Mouse (Mus musculus) erythroblast, adult 5-6 weeks (primary cell): Measurements from ENCODE around the gene Plxnc1. TPM values are rescaled to one million over a fixed set of nuclear protein-coding genes. Genes with fewer than 3 reads are reported as not detected.

ENCODE experiments used
- ATAC-seq: replicated peaks from 2 replicates; pipeline ENCODE4 v1.8.0; 2016; ENCODE audit warnings: moderate number of reproducible peaks, mild to moderate bottlenecking, moderate TSS enrichment, inconsistent platforms; ENCODE audit not compliant: poor library complexity, low FRiP score, severe bottlenecking
- total RNA-seq, 2 experiments: library from RNA; stranded (forward) in 1 of 2; stranded (reverse) in 1 of 2; fragments of 150-400 nt in 1 of 2; fragments of 200-764, 138-1000 nt in 1 of 2; gene quantifications; 2 replicates each; pipeline versions ENCODE4 v1.2.3 to v1.2.4; 2015 to 2017; ENCODE audit warnings: low replicate concordance in 2 of 2

Plxnc1 gene
- total RNA-seq (2015; ENCODE audit: low replicate concordance) = 16.9 and 19.0 TPM in 2 replicates
- total RNA-seq (2017; ENCODE audit: low replicate concordance) = 18.7 and 40.6 TPM in 2 replicates

DNA sequence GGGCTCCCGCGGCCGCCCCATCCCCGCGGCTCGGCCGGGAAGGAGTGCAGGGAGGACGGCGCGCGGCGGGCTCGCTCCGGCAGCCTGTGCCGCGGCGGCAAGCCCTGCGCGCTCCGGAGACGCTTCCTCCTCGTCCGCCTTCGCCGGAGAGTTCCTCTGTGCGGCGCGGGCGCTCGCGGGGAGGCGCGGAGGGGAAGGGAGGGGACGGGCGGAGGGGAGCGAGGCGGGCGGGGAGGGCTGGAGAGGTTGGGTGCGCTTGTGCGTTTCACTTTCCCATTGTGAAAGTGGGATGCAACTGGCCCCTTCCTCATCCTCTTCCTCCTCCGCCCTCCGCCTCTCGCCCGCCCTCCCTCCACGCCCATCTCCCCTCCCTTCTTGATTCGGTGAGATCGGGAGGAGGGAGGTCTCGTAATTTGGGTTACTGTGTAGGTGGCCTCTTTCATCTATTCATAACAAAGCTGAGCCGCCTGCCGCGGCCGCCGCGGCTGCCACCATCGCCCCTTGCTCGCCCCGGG is at the start of gene Plxnc1:
TSS of gene Plxnc1 (minus strand) at position 145 of the 515 bp plus-strand sequence.
- no peak for ATAC-seq

DNA sequence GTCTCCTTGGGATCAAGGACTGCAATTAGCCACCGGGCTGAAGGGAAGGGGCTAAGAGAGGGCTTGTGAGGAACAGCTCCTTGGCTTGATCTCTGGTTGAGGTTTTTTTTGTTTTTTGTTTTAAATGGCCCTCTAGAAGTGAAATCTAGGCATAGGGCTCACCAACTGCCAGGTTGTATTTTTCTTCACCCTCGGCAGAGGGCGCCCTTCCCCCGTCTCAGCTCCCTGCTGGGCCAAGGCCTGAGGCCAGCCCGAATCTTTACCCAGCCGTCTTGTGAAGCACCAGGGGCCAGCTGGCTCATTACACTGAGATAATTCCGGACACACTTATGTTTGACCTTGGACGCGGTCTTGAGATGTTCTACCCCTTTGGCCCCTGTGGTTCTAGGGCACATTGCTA is 47.5 kb upstream of the Plxnc1 start:
- ATAC-seq = 0 out of 2 replicates have a peak, but pooled peaks have one; percentile 61

DNA sequence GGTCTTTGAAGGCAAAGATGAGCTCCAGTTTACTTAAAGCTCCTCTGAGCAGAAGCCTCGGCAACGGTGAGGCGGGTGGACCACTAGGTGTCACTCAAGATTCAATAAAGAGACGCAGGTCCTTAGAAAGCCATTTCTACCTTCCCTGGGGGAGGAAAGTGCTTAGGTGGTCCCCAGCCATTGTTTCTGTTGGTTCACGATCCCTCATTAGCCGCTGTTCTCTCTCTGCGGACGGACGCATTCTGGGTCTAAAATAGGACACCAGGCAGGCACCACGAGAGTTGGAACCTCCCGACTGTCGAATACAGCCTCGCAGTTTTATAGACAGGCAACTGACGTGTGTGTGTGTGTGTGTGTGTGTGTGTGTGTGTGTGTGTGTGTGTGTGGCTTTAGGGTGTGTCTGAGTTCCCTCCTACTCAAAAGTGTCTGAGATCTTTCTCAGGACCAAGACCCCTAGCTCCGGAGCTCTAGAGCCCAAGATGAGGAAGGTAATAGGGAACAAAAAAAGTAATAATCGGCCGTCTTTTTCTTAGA is 47.0 kb upstream of the Plxnc1 start:
- ATAC-seq = no peak

DNA sequence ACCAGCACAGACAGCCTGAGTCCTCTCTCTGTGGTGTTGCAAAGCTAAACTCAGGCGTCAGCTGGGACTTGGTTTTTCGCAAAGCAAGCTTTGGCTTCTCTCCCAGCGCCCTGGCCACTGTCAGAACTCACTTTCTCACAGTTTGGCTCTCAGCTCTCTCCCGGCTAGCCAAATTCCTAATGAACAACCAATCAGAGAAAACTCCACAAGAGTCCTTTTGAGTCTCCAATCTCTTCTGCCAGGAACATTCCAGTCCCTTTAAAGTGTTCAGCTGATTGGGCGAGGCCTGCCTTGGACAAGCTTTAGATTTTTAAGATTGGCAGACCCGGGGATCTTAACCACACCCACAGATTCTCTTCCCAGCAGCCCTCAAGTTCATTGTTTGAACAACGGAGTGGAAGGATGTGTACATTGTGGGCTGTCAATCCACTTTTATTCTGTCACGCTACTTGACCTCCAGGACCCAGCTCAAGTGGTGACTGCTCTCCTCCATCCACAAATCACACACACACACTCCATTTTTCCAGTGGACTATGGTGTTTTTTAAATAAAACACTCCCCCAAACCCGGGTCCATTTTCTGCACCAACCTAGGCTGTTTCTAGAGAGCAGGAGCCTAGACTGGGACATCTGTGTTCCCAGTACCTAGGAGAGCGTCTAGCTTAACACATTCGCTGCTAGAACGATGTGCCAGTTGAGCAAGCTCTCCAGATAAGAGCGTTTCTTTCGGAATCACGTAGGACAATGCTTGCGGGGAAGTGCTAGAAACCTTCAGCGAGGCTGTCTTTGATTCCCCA is 46.3 kb upstream of the Plxnc1 start:
- no peak for ATAC-seq

DNA sequence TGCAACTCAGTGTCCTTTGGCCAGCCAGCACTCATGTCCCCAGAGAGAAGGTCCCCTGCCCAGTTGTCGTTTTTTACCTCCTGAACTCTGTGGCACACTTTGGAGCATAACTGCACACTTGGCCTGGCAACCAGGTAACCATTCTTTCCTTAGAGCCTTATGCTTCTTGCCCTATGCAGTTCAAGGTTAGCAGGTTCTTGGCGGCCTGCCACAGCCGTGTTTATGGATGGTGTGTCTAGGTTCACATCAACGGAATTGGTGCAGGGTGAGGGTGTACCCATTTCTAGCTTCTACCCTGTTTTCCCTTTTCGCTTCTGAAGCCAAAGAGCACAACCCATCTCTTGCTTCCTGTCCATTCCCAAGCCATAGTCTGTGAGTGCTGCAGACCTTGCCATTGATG is 44.7 kb upstream of the Plxnc1 start:
- no peak for ATAC-seq

DNA sequence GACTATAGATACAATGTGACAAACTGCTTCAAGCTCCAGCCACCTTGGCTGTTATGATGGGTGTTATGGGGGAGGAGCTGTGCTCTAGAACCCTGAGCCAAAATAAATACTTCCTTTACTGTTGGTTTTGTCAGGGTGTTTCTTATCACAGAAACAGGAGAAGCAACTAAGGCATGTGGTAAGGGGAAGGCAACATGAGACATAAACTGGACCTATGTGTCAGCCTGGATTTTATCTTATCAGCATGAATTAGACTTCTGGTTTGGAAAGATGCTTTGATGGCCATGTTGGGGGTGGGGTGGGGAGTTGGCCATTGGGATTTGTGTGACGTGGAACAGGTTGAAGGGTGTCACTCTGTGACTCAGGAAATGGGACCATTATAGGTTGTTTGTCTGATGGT is 40.5 kb upstream of the Plxnc1 start:
- ATAC-seq = no peak

DNA sequence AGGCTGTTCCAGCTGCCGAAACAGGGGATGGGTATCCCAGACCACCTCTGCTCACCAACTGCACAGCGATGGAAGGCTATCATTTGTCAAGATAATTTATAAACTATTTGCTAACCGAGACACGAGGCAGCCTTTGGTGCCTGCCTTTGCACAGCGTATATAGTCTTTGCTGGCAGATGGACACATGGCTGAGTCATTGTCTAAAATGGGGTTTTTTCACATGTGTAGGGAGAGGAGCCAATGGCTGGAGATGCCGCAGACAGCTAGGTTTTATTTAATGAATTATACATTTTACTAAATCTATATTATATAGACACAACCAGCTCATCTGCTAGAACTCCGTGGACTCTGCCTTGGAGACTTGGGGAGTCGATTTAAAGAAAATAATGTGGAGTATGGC is 37.9 kb upstream of the Plxnc1 start:
- no peak for ATAC-seq

DNA sequence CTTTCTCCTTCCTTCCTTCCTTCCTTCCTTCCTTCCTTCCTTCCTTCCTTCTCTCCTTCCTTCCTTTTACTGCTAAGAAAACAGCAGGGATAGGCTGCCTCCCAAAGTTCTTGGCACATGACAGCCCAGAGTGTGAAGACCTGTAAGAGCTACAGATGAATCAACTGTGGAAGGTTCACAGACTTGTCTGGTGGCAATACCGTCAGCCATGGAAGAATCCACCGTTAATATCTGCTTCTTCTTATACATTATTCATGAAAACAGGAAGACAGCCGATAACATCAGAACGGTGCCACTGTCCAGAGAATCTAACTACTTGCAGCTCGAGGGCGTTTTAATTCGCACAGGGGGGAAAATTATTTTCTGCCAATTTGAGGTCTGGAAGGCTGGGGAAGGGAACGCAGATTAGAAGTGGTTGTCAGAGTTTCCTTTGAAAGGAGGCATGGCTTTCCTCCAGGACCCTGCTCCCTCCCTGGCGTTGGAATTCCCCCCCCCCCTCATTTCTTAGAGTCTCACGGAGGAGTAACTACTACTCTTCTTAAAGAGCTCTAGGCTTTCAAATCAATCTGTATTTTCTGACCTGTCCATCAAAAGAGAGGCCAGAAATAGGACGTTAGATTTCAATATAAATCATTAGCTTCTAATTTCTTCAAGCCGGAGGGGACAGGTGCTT is 37.0 kb upstream of the Plxnc1 start:
- ATAC-seq = no peak

DNA sequence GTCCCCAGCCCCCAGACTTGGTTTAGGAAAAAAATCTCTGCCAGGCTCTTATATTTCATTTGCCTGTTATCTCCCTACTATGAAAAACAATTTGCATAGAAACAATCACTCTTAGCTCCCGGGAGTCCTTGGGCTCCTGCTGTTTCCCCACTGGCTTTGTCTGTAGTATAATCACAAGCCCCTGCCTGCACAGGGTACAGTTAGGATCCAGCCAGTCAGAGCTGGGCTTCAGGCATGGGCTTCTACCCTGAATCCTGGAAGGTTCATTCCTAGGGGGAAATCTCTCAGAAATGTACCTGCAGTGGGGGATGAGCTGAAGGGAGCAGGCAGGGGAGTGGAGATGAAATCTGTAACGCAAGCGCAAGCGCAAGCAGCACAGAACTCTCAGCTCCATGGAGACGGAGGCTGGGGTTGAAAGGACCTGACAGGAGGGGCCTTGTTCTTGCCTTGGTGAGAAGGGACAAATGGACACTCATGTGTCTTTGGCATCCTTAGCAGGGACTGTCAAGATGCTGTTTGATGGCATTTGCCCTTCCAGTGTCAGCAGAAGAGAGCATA is 33.7 kb upstream of the Plxnc1 start:
- no peak for ATAC-seq

DNA sequence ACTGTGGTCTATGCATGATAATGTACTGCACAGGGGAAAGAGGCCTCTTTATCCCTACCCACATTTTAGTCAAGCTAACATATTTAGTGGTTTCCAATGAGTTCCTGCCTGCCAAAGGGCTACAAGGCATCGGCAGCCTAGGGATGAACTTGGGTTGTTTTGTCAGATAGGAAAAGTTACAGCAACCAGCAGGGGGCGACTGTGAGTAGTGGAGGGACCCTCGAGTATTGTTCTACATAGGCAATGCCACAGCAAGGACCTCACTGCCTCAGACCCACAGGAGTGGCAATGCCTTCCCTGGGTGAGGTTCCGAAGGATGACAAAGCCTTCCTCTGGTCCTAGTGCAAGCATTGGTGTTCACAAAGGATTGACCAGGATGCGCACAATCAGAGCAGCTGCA is 31.7 kb upstream of the Plxnc1 start:
- 0 out of 2 replicates have a peak, but pooled peaks have one; percentile 39 for ATAC-seq

DNA sequence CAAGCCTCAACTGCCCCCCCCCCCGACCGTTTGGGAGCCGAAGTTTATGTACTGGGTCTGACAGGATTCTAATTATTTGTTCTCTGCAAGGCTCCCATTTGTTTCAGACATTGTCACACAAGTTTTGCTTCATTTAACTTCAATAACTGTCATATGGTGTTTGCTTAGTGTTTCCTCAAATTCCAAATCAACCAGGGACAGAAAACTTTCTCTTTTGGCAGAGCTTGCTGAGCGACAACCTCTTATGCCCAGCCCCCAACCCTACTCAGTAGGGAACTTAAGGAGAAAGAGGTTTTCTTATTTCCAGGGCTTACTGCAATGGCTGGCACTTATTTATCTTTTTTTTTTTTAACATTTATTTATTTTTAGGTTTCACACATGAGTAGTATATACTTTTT is 30.5 kb upstream of the Plxnc1 start:
- no peak for ATAC-seq

DNA sequence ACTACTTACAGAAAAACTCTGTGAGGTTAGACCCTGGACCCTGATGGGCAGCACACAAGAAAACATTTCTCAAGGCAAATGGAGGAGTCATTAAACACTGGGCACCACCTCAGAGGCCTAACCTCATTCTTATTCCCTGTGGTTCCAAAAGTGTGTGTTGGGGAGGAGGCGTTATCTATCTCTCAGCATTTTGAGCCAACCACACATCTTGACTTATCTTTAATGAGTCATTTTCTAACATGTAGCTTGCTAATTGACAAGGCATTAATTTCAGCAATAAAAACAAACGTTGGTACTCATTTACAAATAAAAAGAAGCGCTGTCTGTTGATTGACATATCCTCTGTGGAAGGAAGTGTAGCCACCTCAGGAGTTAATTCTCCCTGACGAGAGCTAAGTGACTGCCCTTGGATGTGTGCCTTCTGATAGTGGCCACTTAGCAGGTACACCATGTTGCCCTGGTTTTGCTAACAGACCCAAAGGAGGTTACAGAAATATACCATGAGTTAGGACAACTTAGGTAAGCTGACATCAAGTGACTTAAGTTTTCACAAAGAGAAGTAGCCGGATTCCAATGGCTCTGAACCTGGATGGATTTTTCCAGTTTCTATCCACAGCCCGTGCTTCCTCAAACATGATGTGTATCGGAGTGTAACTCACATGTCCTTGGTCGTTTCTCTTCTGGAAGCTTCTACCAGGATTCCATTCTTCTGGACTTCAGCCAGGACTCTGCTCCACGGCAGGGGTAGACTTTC is 29.9 kb upstream of the Plxnc1 start:
- no peak for ATAC-seq

DNA sequence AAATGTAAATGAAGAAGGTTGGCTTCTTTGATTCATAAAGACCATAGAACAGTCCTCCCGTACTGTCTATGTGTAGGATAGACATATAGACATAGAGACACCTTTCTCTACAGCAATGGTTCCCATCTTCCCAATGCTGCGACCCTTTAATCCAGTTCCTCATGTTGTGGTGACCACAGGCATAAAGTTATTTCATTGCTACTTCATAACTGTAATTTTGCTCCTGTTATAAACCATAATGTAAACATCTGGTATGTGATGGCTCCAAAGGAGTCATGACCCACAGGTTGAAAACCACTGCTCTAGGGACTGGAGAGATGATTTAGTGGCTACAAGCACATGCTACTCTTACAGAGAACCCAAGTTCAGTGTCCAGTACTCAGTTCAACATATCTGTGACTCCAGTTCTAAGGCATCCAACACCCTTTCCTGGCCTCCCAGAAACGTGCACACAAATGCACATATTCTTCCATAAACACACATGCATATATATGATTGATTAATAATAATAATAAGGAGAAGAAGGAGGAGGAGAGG is 27.1 kb upstream of the Plxnc1 start:
- no peak for ATAC-seq

DNA sequence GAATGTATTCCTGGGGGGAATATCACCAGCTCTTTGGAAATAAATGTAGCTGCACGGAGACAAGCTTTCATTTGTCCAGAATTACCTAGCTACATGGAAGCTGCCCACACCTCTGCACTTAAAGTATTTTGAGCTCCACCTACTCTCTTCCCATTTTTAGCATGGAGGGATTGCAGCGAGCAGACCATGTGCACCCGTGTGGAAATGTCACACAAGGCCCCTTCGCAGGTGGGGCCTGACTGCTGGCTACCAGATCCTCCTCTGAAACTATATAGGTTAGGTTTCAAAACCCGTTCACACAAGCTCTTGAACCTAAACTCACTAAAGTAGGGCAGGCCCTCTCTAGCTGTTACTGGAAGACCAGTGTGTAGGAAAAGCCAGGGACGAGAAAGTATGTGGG is 25.6 kb upstream of the Plxnc1 start:
- no peak for ATAC-seq

DNA sequence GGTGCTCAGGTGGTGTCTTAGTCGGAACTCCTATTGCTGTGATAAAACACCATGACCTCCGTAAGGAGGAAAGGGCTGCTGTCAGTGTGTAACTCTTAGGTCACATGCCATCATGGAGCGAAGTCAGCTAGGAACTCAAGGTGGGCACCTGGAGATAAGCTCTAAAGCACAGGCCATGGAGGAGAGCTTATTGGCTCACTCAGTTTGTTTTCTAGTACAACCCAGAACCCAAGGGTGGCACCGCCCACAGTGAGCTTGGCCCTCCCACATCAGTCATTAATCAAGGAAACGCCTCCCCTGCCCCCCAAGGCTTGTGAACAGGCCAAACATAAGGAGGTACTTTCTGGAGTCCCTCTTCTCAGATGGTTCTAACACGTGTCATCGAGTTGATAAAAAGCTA is 22.8 kb upstream of the Plxnc1 start:
- ATAC-seq = peak; percentile 57

DNA sequence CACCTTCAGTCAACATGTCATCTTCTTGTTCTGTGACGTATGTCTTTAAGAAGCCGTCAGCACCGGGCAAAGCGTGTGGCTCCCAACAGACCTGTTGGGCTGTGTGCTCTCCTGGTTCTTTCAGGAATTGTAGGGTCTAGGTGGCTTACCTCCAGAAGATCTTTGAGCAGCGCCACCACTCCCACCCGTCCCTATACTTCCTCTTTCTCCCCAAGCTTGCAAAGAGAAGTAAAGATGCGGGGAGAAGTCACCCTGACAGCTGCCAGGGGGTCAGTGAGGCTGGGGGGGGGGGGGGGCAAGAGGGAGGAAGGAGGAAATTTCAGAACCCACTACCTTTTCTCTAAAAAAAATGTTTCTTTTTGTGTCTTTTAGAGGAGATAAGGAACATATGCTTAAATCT is 22.2 kb upstream of the Plxnc1 start:
- no peak for ATAC-seq

DNA sequence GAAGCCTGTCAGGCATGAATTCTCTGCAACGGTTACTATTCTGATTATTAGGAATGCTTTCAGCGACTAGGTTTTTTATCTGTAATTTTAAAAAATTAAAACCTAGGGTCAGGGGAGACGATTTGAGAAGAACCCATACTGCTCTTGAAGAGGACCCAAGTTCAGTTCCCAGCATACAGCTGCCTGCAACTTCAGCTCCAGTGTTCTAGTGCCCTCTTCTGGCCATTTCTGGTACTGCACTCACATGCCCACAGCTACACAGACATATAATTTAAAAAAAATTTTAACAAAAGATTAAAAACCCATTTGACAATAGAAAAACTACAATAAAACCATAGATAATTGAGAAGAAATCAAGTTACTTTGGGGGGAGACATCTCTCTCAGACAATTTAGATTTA is 20.5 kb upstream of the Plxnc1 start:
- ATAC-seq = no peak

DNA sequence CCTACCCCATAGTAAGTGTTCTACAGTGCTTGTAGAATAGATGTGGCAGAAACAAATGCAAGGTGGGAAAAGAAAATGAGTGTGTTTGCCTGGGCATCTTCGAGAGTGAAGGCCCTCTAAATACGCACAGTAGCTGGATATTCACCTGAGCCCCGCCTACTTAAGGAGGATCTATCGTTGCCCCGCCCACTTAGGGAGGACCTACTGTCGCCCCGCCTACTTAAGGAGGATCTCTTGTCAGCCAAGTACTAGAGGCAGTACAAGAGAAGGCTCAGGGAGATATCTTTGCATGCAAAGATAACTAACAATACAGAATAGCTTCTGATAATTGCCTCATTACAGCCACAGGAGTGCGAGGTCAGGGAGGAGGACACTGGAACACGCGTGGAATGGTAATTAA is 17.4 kb upstream of the Plxnc1 start:
- ATAC-seq = no peak

DNA sequence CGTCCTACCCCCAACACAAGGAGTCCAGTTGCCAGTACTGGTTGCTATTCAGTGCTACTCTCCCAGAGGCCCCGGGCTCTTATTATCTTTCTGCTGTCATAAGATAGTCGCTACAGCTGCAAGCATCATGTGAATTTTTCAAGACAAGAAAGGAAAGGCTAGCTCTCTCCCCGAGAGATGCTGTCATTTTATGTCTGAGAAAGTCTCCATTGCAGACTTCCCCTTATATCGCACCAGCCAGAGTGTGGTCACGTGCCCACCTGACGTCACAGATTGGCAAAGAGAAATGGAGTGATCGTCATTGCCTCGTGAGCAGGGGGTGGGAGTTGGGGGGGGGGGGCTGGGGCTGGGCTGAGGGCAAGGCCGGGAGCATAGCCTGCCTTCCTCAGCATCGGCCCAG is 16.6 kb upstream of the Plxnc1 start:
- ATAC-seq = no peak

DNA sequence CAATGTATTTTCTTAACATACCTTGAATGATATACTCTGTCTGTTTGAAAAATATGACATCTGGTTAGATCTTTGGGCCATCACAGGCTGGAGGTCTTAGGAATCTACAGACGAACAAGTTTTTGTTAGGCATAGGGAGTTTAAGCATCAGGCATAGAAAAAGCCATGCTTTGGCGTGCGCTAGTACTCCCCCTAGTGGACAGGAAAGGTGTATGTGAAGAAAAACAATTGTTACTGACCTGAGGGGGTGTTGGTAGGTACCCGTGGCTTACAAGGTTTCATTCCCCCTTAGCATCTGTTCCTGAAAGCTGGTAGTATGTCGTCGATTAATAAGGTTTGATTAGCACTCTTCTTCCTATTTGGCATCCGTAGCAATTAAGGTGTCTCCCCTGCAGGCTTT is 13.7 kb upstream of the Plxnc1 start:
- peak; percentile 78 for ATAC-seq
